Mouse (Mus musculus) intestine, embryonic 14.5 days (tissue): ENCODE data around the gene Rgs14. TPM values are rescaled to one million over a fixed set of nuclear protein-coding genes. Genes with fewer than 3 reads are reported as not detected.

ENCODE experiments used
- ATAC-seq: fragments of 200-750 bp; cut with Nextera tagmentation; replicated peaks from 2 replicates; pipeline ENCODE4 v1.8.0; 2017; ENCODE audit warnings: low read depth, moderate number of reproducible peaks, moderate TSS enrichment, moderate library complexity; ENCODE audit not compliant: low FRiP score, low TSS enrichment
- DNase-seq: peaks from one replicate; pipeline ENCODE4 v3.0.0-alpha.2; 2018; ENCODE audit warnings: low spot score
- H3K27ac ChIP-seq: fragments of 300-500 bp; sonication (generic); 2 replicates; pipeline ENCODE4 v1.5.1; 2014; ENCODE audit warnings: low read depth, mild to moderate bottlenecking, control low read depth
- H3K27me3 ChIP-seq: fragments of 300-500 bp; sonication (generic); replicated peaks from 2 replicates; pipeline ENCODE4 v1.6.1; 2014; ENCODE audit warnings: low read length, control low read depth; ENCODE audit not compliant: control insufficient read depth, insufficient read depth
- H3K36me3 ChIP-seq: fragments of 300-500 bp; sonication (generic); 2 replicates; pipeline ENCODE4 v1.6.1; 2014; ENCODE audit warnings: low read length, control low read depth; ENCODE audit not compliant: control insufficient read depth, insufficient read depth
- H3K4me1 ChIP-seq: fragments of 300-500 bp; sonication (generic); replicated peaks from 2 replicates; pipeline ENCODE4 v1.6.1; 2014; ENCODE audit warnings: low read length, control low read depth, mixed read lengths; ENCODE audit not compliant: control insufficient read depth, insufficient read depth
- H3K4me2 ChIP-seq: fragments of 300-500 bp; sonication (generic); 2 replicates; pipeline ENCODE4 v1.6.1; 2014; ENCODE audit warnings: low read length
- H3K4me3 ChIP-seq: fragments of 300-500 bp; sonication (generic); 2 replicates; pipeline ENCODE4 v1.5.1; 2014; ENCODE audit warnings: low read depth, low read length, control low read depth, mixed read lengths
- H3K9ac ChIP-seq: fragments of 300-500 bp; sonication (generic); 2 replicates; pipeline ENCODE4 v1.6.1; 2014; ENCODE audit warnings: mild to moderate bottlenecking, low read length
- H3K9me3 ChIP-seq: fragments of 300-500 bp; sonication (generic); 2 replicates; pipeline ENCODE4 v1.6.1; 2016; ENCODE audit warnings: low read length, control low read depth; ENCODE audit not compliant: control insufficient read depth
- WGBS: fragments of 180-500 bp; shearing (Covaris S2); extraction: QIAGEN DNeasy Blood & Tissue Kit; methylation state at CpG from one replicate; pipeline ENCODE4 v1.1.7; 2014; 5-methylcytosine and 5-hydroxymethylcytosine counted together
- polyA plus RNA-seq: library from polyadenylated mRNA; unstranded; fragments of >200 nt; fragmentation: Nextera tagmentation; extraction: Ambion mirVana; gene quantifications from 2 replicates; pipeline ENCODE4 v1.2.1, GENCODE M21; 2014

Rgs14 gene
- polyA plus RNA-seq, result 0.63 and 1.0 TPM in 2 replicates

- no peak within 1 kb of the TSS for H3K9ac ChIP-seq
- H3K4me3 ChIP-seq, result no peak within 1 kb of the TSS
- 0 out of 2 replicates have a peak, but pooled peaks cover 4% of the 10 kb centered on the region for H3K27me3 ChIP-seq
- no peak for ATAC-seq
- H3K9me3 ChIP-seq, result no peaks in the 10 kb centered on the region
- H3K4me2 ChIP-seq, result no peak within 1 kb of the TSS
- no peak for DNase-seq
- no peaks in the 10 kb centered on the region for H3K4me1 ChIP-seq
- H3K36me3 ChIP-seq, result no peaks in the 10 kb centered on the region
- H3K27ac ChIP-seq, result no peak within 1 kb of the TSS
- WGBS, result 52% methylated on average over 13 of the region's 13 CpGs
These were observed at the start of gene Rgs14 for GRCm38 (mm10) chr13:55369531-55370114. TSS of gene Rgs14 (plus strand) at chr13:55369732.

- no peak for DNase-seq
- Histone ChIP-seq H3K4me3 (peak within 1 kb of the TSS; percentile 89), H3K4me1 (peaks cover 20% of the 10 kb centered on the region), H3K36me3 (peaks cover 69% of the 10 kb centered on the region), H3K4me2 (peak within 1 kb of the TSS; percentile 85), H3K27ac (no peak within 1 kb of the TSS; the same call in 1 of the 2 replicates), H3K9me3 (no peaks in the 10 kb centered on the region), H3K9ac (peak within 1 kb of the TSS; percentile 92), H3K27me3 (no peaks in the 10 kb centered on the region)
- ATAC-seq, result no peak
- 78% methylated on average over 4 of the region's 4 CpGs for WGBS
These were observed 49.5 kb upstream of the Rgs14 start, which contains the start of gene Prelid1 for GRCm38 (mm10) chr13:55319931-55320533. TSS of gene Prelid1 (plus strand) at chr13:55320500.

- under 1% methylated on average over 73 of the region's 73 CpGs for WGBS
- ATAC-seq (peak; percentile 88), DNase-seq (peak; percentile 91)
- Histone ChIP-seq H3K9me3 (no peaks in the 10 kb centered on the region), H3K36me3 (peaks cover 69% of the 10 kb centered on the region), H3K9ac (peak within 1 kb of the TSS; percentile 92), H3K4me3 (peak within 1 kb of the TSS; percentile 89), H3K27me3 (no peaks in the 10 kb centered on the region), H3K27ac (peak within 1 kb of the TSS; percentile 88), H3K4me1 (peaks cover 20% of the 10 kb centered on the region), H3K4me2 (peak within 1 kb of the TSS; percentile 85)
These were observed 48.0 kb upstream of the Rgs14 start, which contains the start of gene Rab24 for GRCm38 (mm10) chr13:55321434-55322129. TSS of gene Rab24 (minus strand) at chr13:55321946.

- Histone ChIP-seq H3K4me1 (peaks cover 22% of the 10 kb centered on the region), H3K9ac (peak overlapping the region; percentile 92), H3K27ac (peak overlapping the region; percentile 88), H3K27me3 (no peaks in the 10 kb centered on the region), H3K36me3 (peaks cover 62% of the 10 kb centered on the region), H3K4me3 (peak overlapping the region; percentile 89), H3K4me2 (peak overlapping the region; percentile 85), H3K9me3 (no peaks in the 10 kb centered on the region)
- DNase-seq (peak; percentile 72), ATAC-seq (peak; percentile 16)
- WGBS, result 1% methylated on average over 31 of the region's 31 CpGs
These were observed 47.3 kb upstream of the Rgs14 start for GRCm38 (mm10) chr13:55322130-55322825.

- Histone ChIP-seq H3K4me2 (no peak overlapping the region), H3K9me3 (no peaks in the 10 kb centered on the region), H3K36me3 (peaks cover 32% of the 10 kb centered on the region), H3K4me3 (no peak overlapping the region), H3K4me1 (peaks cover 39% of the 10 kb centered on the region), H3K27ac (no peak overlapping the region), H3K27me3 (no peaks in the 10 kb centered on the region), H3K9ac (no peak overlapping the region)
- DNase-seq (no peak), ATAC-seq (no peak)
- WGBS, result 74% methylated on average over 11 of the region's 11 CpGs
These were observed 43.9 kb upstream of the Rgs14 start for GRCm38 (mm10) chr13:55325596-55325995.

- 41% methylated on average over 4 of the region's 4 CpGs for WGBS
- Histone ChIP-seq H3K4me3 (no peak overlapping the region), H3K9ac (no peak overlapping the region), H3K27me3 (no peaks in the 10 kb centered on the region), H3K27ac (no peak overlapping the region), H3K4me1 (peaks cover 38% of the 10 kb centered on the region), H3K36me3 (peaks cover 32% of the 10 kb centered on the region), H3K9me3 (no peaks in the 10 kb centered on the region), H3K4me2 (no peak overlapping the region)
- DNase-seq (no peak), ATAC-seq (no peak)
These were observed 42.4 kb upstream of the Rgs14 start for GRCm38 (mm10) chr13:55327169-55327568.

- WGBS, result 49% methylated on average over 8 of the region's 8 CpGs
- H3K4me2 ChIP-seq, result peak overlapping the region; percentile 63
- peaks cover 32% of the 10 kb centered on the region for H3K36me3 ChIP-seq
- H3K27ac ChIP-seq, result no peak overlapping the region
- peaks cover 37% of the 10 kb centered on the region for H3K4me1 ChIP-seq
- H3K27me3 ChIP-seq, result no peaks in the 10 kb centered on the region
- DNase-seq (peak; percentile 85), ATAC-seq (no peak)
- no peak overlapping the region for H3K4me3 ChIP-seq
- no peak overlapping the region for H3K9ac ChIP-seq
- H3K9me3 ChIP-seq, result no peaks in the 10 kb centered on the region
These were observed 41.9 kb upstream of the Rgs14 start for GRCm38 (mm10) chr13:55327633-55328032.

- no peak overlapping the region for H3K27ac ChIP-seq
- WGBS, result 82% methylated on average over 6 of the region's 6 CpGs
- H3K9ac ChIP-seq, result no peak overlapping the region
- no peaks in the 10 kb centered on the region for H3K27me3 ChIP-seq
- H3K4me1 ChIP-seq, result peaks cover 31% of the 10 kb centered on the region
- no peak for ATAC-seq
- H3K4me3 ChIP-seq, result peak overlapping the region; percentile 69; the same call in 1 of the 2 replicates
- no peak for DNase-seq
- no peaks in the 10 kb centered on the region for H3K9me3 ChIP-seq
- H3K4me2 ChIP-seq, result peak overlapping the region; percentile 63
- peaks cover 30% of the 10 kb centered on the region for H3K36me3 ChIP-seq
These were observed 41.4 kb upstream of the Rgs14 start for GRCm38 (mm10) chr13:55328171-55328570.
